Mouse (Mus musculus): ENCODE results near the gene Otos. TPM values are rescaled to one million over a fixed set of nuclear protein-coding genes. Genes with fewer than 3 reads are reported as not detected.

Otos gene
- not detected in 2 replicates for total RNA-seq (2014; rRNA removed)
- 0.81 and 0.88 TPM in 2 replicates for polyA plus RNA-seq (2015; fragmentation: Nextera tagmentation; extraction: Ambion mirVana)

DNA sequence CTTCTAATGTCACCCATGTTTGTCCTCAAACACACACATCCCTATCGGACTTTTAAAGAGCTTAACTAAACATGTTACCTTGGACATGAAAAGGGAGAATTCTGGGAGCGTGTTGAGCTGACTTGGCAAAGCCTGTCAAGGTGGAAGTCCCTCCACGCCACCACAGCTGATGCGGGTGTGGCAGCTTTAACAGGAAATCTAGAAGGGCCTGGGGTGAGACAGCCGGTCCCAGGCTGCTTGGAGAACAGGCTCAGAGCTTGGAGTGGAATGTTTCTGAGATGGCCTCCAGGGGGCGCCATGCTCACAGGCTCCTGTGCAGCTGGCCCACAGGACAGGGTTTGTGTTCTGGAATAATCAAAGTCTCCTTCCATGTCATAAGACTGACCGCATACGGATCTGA, at the start of gene Otos:
Otos (minus strand) TSS at position 169 of the 400 bp plus-strand sequence.
- Histone ChIP-seq H3K4me1 (ENCODE audit: insufficient read depth, low read length) (0 out of 2 replicates have a peak, but pooled peaks cover 2% of the 10 kb centered on the region), H3K4me3 (ENCODE audit: low read length) (no peak within 1 kb of the TSS), H3K9me3 (ENCODE audit: low read length) (no peaks in the 10 kb centered on the region), H3K27me3 (ENCODE audit: insufficient read depth, low read length) (no peaks in the 10 kb centered on the region), H3K9ac (replicated peaks; ENCODE audit: low read length) (no peak within 1 kb of the TSS; the same call in 1 of the 2 replicates), H3K4me2 (ENCODE audit: low read depth, low read length) (peak within 1 kb of the TSS; percentile 5; the same call in 1 of the 2 replicates), H3K36me3 (ENCODE audit: insufficient read depth, low read length) (no peaks in the 10 kb centered on the region), H3K27ac (no peak within 1 kb of the TSS)
- DNase-seq (ENCODE audit: low spot score) (peak; percentile 89), ATAC-seq (peak; percentile 72)
- TF ChIP-seq CTCF (IDR thresholded peaks at IDR 0.05; ENCODE audit: low read depth): peak; percentile 90
- 25% methylated on average over 8 of the region's 8 CpGs for WGBS

DNA sequence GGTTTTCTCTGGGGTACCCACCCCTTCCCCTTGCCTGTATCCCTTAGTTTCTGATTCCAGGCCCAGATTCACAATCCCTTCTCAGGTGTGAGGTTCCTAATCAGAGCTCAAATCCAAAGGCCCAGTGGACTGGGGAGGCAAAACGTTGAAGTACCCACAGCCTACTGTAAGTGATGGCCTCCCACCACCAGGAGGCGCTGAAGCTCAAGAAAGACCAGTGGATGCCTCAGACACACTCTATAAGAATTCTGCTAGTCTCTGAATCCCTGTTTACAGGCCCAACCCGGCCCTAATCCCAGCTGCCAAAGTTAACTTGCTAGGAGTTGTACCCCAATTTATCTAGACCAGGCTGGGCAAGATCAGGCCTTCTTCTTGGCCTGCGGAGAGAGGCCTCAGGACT, 48.2 kb upstream of the Otos start:
- Histone ChIP-seq H3K27me3 (ENCODE audit: insufficient read depth, low read length) (no peaks in the 10 kb centered on the region), H3K4me2 (ENCODE audit: low read depth, low read length) (no peak overlapping the region), H3K9me3 (ENCODE audit: low read length) (no peaks in the 10 kb centered on the region), H3K4me1 (ENCODE audit: insufficient read depth, low read length) (peaks cover 9% of the 10 kb centered on the region), H3K4me3 (ENCODE audit: low read length) (no peak overlapping the region), H3K36me3 (ENCODE audit: insufficient read depth, low read length) (no peaks in the 10 kb centered on the region), H3K27ac (no peak overlapping the region), H3K9ac (replicated peaks; ENCODE audit: low read length) (no peak overlapping the region)
- peak; percentile 86 for TF ChIP-seq CTCF (IDR thresholded peaks at IDR 0.05; ENCODE audit: low read depth)
- WGBS: 32% methylated on average over 4 of the region's 4 CpGs
- ATAC-seq (peak; percentile 71; the same call in 1 of the 2 replicates), DNase-seq (ENCODE audit: low spot score) (peak; percentile 86)

DNA sequence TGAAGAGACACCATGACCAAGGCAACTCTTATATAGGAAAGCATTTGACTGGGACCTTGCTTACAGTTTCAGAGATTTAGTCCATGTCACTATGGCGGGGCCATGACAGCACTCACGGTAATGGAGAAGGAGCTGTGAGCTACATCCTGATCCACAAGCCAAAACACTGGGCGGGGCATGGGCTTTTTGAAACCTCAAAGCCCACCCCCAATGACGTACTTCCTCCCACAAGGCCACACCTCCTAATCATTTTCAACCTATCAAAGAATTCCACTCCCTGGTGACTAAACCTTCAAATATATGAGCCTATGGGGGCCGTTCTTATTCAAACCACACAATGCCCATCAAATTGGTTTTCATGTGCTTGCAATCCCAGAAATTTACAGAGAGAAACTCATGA, 47.1 kb upstream of the Otos start:
- no peak overlapping the region for H3K9ac ChIP-seq (replicated peaks; ENCODE audit: low read length)
- H3K4me3 ChIP-seq (ENCODE audit: low read length): no peak overlapping the region
- no peak for TF ChIP-seq CTCF (IDR thresholded peaks at IDR 0.05; ENCODE audit: low read depth)
- no peak for ATAC-seq
- 88% methylated on average over 5 of the region's 5 CpGs for WGBS
- H3K9me3 ChIP-seq (ENCODE audit: low read length): no peaks in the 10 kb centered on the region
- DNase-seq (ENCODE audit: low spot score): no peak
- no peaks in the 10 kb centered on the region for H3K36me3 ChIP-seq (ENCODE audit: insufficient read depth, low read length)
- no peak overlapping the region for H3K4me2 ChIP-seq (ENCODE audit: low read depth, low read length)
- H3K27ac ChIP-seq: no peak overlapping the region
- H3K4me1 ChIP-seq (ENCODE audit: insufficient read depth, low read length): peaks cover 9% of the 10 kb centered on the region
- H3K27me3 ChIP-seq (ENCODE audit: insufficient read depth, low read length): no peaks in the 10 kb centered on the region

DNA sequence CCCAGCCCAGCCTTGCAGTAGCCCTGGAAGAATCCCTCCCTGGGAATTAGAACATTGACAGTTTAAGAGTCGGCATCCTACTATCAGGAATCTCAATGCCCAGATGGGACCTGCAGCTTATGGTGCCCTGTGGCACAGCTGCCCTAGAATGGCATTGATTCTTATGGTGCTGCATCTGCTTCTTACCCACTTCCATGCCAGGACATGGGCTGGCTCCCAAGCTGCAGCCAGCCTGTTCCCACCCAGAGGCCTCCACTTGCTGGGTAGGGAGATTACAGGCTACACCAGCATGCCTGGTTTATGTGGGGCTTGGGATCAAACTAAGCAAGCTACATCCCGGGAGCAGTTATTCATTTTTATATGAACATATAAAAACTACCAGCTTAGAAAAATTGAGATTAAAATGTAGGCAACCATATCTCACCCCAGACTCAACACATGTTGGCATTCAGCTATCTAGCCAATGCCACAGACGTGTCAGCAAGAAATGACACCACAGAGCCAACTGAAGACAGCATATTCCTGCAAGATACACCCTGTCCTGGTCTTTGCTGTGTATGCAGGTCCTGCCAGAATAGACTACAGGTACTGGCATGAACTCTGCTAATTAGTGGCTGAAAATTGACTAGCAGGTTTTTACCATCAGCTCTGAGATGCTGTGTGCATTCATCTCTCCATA, 42.7 kb upstream of the Otos start:
- no peak for TF ChIP-seq CTCF (IDR thresholded peaks at IDR 0.05; ENCODE audit: low read depth)
- Histone ChIP-seq H3K4me2 (ENCODE audit: low read depth, low read length) (no peak overlapping the region), H3K9me3 (ENCODE audit: low read length) (no peaks in the 10 kb centered on the region), H3K27ac (no peak overlapping the region), H3K4me1 (ENCODE audit: insufficient read depth, low read length) (no peaks in the 10 kb centered on the region), H3K27me3 (ENCODE audit: insufficient read depth, low read length) (no peaks in the 10 kb centered on the region), H3K9ac (replicated peaks; ENCODE audit: low read length) (no peak overlapping the region), H3K36me3 (ENCODE audit: insufficient read depth, low read length) (no peaks in the 10 kb centered on the region), H3K4me3 (ENCODE audit: low read length) (no peak overlapping the region)
- ATAC-seq (no peak), DNase-seq (ENCODE audit: low spot score) (peak; percentile 22)
- 78% methylated on average over 3 of the region's 3 CpGs for WGBS

DNA sequence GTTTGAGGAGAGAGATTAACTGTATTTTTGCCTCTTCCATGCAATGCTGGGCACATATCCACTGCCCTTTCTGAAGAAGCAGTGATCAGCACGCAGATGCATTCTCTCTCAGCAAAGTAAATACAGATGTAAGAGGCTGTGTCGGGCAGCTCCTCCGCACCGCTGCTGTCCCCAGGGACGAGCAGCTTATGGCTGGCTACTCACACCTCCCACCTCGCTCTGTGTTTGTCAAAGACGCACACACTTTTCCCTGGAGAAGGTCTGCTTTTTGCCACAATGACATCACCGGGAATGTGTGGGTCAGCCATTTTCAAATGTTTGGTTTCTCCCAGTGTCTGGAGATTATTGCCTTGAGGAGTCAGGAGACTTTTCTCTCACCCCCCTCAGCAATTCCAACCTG, 38.4 kb upstream of the Otos start:
- no peak for TF ChIP-seq CTCF (IDR thresholded peaks at IDR 0.05; ENCODE audit: low read depth)
- Histone ChIP-seq H3K36me3 (ENCODE audit: insufficient read depth, low read length) (no peaks in the 10 kb centered on the region), H3K4me2 (ENCODE audit: low read depth, low read length) (no peak overlapping the region), H3K4me3 (ENCODE audit: low read length) (no peak overlapping the region), H3K27ac (no peak overlapping the region), H3K4me1 (ENCODE audit: insufficient read depth, low read length) (no peaks in the 10 kb centered on the region), H3K9me3 (ENCODE audit: low read length) (no peaks in the 10 kb centered on the region), H3K9ac (replicated peaks; ENCODE audit: low read length) (no peak overlapping the region), H3K27me3 (ENCODE audit: insufficient read depth, low read length) (no peaks in the 10 kb centered on the region)
- DNase-seq (ENCODE audit: low spot score) (no peak), ATAC-seq (no peak)
- 57% methylated on average over 8 of the region's 8 CpGs for WGBS

DNA sequence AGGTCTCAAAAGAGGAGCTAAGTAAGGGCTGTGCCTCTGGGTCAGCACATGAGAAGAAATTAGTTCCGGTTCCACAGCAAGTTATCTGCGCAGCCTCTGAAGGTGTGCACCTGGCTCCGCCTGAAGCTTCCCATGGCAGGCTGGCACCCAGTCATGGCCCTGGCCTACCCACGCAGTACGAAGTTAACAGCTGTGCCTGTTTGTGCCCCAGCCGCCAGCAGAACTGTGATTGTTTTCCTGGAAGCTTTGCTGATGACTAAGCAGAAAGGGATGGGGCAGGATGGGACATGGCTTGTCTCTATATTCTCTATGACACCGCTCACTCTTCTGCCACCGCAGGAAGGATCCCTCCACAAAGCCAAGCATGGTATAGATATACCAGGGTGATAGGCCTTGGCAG, 34.5 kb upstream of the Otos start:
- Histone ChIP-seq H3K9me3 (ENCODE audit: low read length) (no peaks in the 10 kb centered on the region), H3K27me3 (ENCODE audit: insufficient read depth, low read length) (no peaks in the 10 kb centered on the region), H3K4me1 (ENCODE audit: insufficient read depth, low read length) (0 out of 2 replicates have a peak, but pooled peaks cover 8% of the 10 kb centered on the region), H3K9ac (replicated peaks; ENCODE audit: low read length) (no peak overlapping the region), H3K4me3 (ENCODE audit: low read length) (no peak overlapping the region), H3K4me2 (ENCODE audit: low read depth, low read length) (no peak overlapping the region), H3K36me3 (ENCODE audit: insufficient read depth, low read length) (no peaks in the 10 kb centered on the region), H3K27ac (no peak overlapping the region)
- ATAC-seq (no peak), DNase-seq (ENCODE audit: low spot score) (no peak)
- 76% methylated on average over 8 of the region's 8 CpGs for WGBS
- TF ChIP-seq CTCF (IDR thresholded peaks at IDR 0.05; ENCODE audit: low read depth): no peak

Measured in hindbrain, postnatal 0 days (tissue).